Mouse (Mus musculus) stomach, postnatal 0 days (tissue): ENCODE results near the gene Sema4b.

Experiments
- CTCF ChIP-seq: IDR thresholded peaks from 2 replicates; pipeline ENCODE4 v1.5.1; 2016; ENCODE audit warnings: antibody characterized with exemption, low read depth, mild to moderate bottlenecking, moderate library complexity
- EP300 ChIP-seq: optimal IDR thresholded peaks from 2 replicates; pipeline ENCODE3; 2016; ENCODE audit warnings: antibody characterized with exemption

DNA sequence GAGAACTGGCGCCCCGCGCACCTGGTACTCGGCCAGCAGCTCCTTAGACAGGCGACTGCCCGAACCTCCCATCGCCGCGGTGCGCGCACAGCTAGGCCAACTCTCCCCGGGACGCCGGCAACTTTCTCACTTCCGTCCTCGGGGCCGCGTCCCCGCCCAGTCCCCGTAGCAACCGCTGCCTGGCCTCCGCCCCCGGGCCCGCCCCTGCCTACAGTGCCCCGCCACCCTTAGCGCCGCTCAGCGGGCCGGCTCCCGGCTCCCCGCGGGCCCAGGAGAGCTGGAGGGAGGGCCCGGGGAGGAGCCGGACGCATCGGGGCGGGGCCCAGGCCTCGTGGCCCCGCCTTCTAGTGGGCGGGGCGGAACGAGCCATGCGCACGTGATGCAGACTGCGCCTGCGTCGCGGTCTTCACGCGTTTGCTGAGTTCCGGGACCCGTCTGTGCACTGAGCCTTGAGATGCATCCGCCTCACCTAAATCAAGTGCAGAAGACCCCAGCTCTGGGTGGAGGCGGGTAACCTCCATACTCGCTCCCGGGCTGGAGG lies 45.9 kb downstream of the Sema4b start, which contains the start of the genes Cib1 and Gdpgp1:
- TF ChIP-seq CTCF (peak; percentile 24), EP300 (no peak)
